Mouse (Mus musculus) intestine, postnatal 0 days (tissue): Measurements from ENCODE around the gene Qtrt1. TPM values are rescaled to one million over a fixed set of nuclear protein-coding genes. Genes with fewer than 3 reads are reported as not detected.

Experiments used
- ATAC-seq: fragments of 200-750 bp; cut with Nextera tagmentation; 2 replicates; pipeline ENCODE4 v1.8.0; 2017; ENCODE audit warnings: mild to moderate bottlenecking, moderate TSS enrichment, moderate library complexity
- H3K27ac ChIP-seq: fragments of 300-500 bp; sonication (generic); 2 replicates; pipeline ENCODE4 v1.5.1; 2014; ENCODE audit warnings: mild to moderate bottlenecking, low read depth, low read length, moderate library complexity
- H3K27me3 ChIP-seq: fragments of 300-500 bp; sonication (generic); replicated peaks from 2 replicates; pipeline ENCODE4 v1.6.1; 2014; ENCODE audit warnings: low read length, mixed read lengths; ENCODE audit not compliant: control insufficient read depth, insufficient read depth
- H3K36me3 ChIP-seq: fragments of 300-500 bp; sonication (generic); 2 replicates; pipeline ENCODE4 v1.6.1; 2014; ENCODE audit warnings: mild to moderate bottlenecking, moderate library complexity; ENCODE audit not compliant: control insufficient read depth, insufficient read depth
- H3K4me1 ChIP-seq: fragments of 300-500 bp; sonication (generic); replicated peaks from 2 replicates; pipeline ENCODE4 v1.6.1; 2014; ENCODE audit warnings: antibody characterized with exemption, low read length, mixed read lengths; ENCODE audit not compliant: control insufficient read depth, insufficient read depth
- H3K4me2 ChIP-seq: fragments of 300-500 bp; sonication (generic); replicated peaks from 2 replicates; pipeline ENCODE4 v1.6.1; 2014; ENCODE audit warnings: low read depth, mild to moderate bottlenecking, moderate library complexity
- H3K4me3 ChIP-seq: fragments of 300-500 bp; sonication (generic); 2 replicates; pipeline ENCODE4 v1.5.1; 2014; ENCODE audit warnings: low read depth, low read length
- H3K9ac ChIP-seq: fragments of 300-500 bp; sonication (generic); 2 replicates; pipeline ENCODE4 v1.6.1; 2014; ENCODE audit warnings: mild to moderate bottlenecking, low read depth, low read length
- H3K9me3 ChIP-seq: fragments of 300-500 bp; sonication (generic); 2 replicates; pipeline ENCODE4 v1.6.1; 2016; ENCODE audit warnings: mixed run types; ENCODE audit not compliant: control insufficient read depth
- CTCF ChIP-seq: sonication (generic); IDR thresholded peaks from 2 replicates; pipeline ENCODE4 v1.5.1; 2016; ENCODE audit warnings: low read depth, mild to moderate bottlenecking, control low read depth, antibody characterized with exemption, moderate library complexity
- WGBS: fragments of 180-500 bp; shearing (Covaris S2); extraction: QIAGEN DNeasy Blood & Tissue Kit; methylation state at CpG from one replicate; pipeline ENCODE4 v1.1.7; 2014; 5-methylcytosine and 5-hydroxymethylcytosine counted together
- polyA plus RNA-seq: library from polyadenylated mRNA; unstranded; fragments of >200 nt; fragmentation: Nextera tagmentation; extraction: Ambion mirVana; gene quantifications from 2 replicates; pipeline ENCODE4 v1.2.1, GENCODE M21; 2015

The Qtrt1 gene
- polyA plus RNA-seq, 1 experiment from 2014 or later, result 16.9 TPM

DNA sequence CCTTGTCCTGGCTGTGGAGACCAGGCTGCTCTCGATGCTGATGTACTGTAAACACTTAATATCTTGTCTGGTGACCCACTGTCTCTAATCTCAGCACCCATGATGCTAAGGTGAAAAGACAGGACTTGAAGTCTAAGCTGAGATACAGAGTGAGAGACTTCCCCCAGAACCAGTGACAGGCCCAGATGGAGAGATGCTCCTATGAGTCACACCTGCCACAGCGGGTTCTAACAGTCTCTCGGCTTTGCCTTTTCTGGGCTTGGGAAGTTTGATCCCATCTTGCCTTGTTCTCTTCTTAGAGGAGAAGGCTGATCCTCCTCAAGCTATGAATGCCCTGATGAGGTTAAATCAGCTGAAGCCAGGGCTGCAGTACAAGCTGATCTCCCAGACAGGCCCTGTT lies 14.5 kb upstream of the Qtrt1 start:
- TF ChIP-seq CTCF, result no peak
- H3K9me3 ChIP-seq, result no peaks in the 10 kb centered on the region
- 89% methylated on average over 3 of the region's 3 CpGs for WGBS
- no peaks in the 10 kb centered on the region for H3K27me3 ChIP-seq
- H3K4me3 ChIP-seq, result no peak overlapping the region
- no peak for ATAC-seq
- H3K36me3 ChIP-seq, result peaks cover 80% of the 10 kb centered on the region
- no peaks in the 10 kb centered on the region for H3K4me1 ChIP-seq
- no peak overlapping the region for H3K4me2 ChIP-seq
- H3K27ac ChIP-seq, result no peak overlapping the region
- H3K9ac ChIP-seq, result no peak overlapping the region

DNA sequence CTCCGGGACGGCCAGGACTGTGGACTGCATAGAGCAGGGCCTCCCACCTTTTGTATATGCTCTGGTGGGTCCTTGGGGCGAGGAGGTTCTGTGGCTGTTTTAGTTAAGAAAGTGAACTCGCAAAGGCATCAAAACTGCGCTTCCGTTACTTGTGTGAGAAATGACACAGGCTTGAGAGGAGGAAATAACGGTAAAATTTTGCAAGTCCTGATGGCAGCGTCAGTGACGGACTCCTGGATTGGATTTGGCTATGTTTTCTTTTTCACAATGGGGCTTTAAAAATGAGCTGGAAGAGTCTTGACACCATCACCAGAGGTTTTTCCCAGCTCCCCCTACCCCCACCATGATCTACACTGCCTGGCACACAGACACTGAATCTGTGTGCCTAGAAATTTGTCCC lies 10.6 kb upstream of the Qtrt1 start:
- no peak overlapping the region for H3K27ac ChIP-seq
- no peak for TF ChIP-seq CTCF
- no peaks in the 10 kb centered on the region for H3K27me3 ChIP-seq
- H3K9me3 ChIP-seq, result no peaks in the 10 kb centered on the region
- H3K9ac ChIP-seq, result no peak overlapping the region
- WGBS, result 92% methylated on average over 9 of the region's 9 CpGs
- no peak overlapping the region for H3K4me2 ChIP-seq
- peaks cover 78% of the 10 kb centered on the region for H3K36me3 ChIP-seq
- ATAC-seq, result no peak
- no peak overlapping the region for H3K4me3 ChIP-seq
- no peaks in the 10 kb centered on the region for H3K4me1 ChIP-seq

DNA sequence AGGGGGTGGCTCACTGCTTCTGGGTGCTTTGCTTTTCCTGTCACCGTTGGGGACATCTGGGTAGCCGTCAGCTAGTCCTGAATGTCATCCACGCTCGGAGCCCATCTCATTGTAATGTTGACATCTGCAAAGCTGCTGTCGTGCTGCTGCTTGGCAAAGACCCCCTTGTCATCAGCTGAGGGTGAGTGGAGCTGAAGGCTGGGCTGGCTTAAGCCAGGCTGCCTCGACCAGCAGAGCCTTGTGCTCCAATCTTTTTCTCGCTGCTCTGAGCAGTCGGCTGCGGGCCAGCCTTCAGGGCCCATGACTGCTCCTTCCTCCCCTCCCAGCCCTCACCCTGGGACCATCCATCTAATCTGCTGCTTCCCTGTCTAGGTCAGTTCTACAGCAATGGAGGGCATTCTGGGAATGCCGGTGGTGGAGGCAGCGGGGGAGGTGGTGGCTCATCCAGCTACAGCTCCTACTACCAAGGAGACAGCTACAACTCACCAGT lies 8.8 kb upstream of the Qtrt1 start:
- WGBS, result 88% methylated on average over 11 of the region's 11 CpGs
- H3K36me3 ChIP-seq, result peaks cover 62% of the 10 kb centered on the region
- no peak for TF ChIP-seq CTCF

DNA sequence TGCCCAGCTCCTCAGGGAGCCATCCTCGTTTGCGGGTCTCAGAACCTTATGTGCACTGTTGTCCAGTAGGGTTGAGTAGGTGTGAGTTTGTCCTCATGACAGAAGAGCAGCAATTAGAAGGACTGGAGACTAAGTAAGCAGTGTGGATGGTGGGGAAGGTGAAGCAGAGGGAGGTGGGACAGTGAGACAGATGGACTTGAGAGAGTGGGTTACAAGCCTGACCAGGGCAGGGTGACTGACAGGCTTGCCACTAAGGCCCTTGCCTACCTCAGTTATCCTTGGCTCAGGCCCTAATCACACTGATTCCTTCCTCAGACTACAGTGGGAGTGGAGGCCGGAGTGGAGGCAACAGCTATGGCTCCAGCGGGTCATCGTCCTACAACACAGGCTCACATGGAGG lies 7.9 kb upstream of the Qtrt1 start:
- H3K27ac ChIP-seq, result no peak overlapping the region
- H3K4me3 ChIP-seq, result no peak overlapping the region
- H3K9me3 ChIP-seq, result no peaks in the 10 kb centered on the region
- H3K9ac ChIP-seq, result no peak overlapping the region
- no peak for TF ChIP-seq CTCF
- 88% methylated on average over 5 of the region's 5 CpGs for WGBS
- H3K4me2 ChIP-seq, result no peak overlapping the region
- no peak for ATAC-seq
- H3K4me1 ChIP-seq, result no peaks in the 10 kb centered on the region
- peaks cover 57% of the 10 kb centered on the region for H3K36me3 ChIP-seq
- no peaks in the 10 kb centered on the region for H3K27me3 ChIP-seq

More for the DNA sequence above, 8.8 kb upstream of the Qtrt1 start:
- no peak overlapping the region for H3K9ac ChIP-seq
- no peaks in the 10 kb centered on the region for H3K27me3 ChIP-seq
- no peaks in the 10 kb centered on the region for H3K9me3 ChIP-seq
- no peaks in the 10 kb centered on the region for H3K4me1 ChIP-seq
- no peak overlapping the region for H3K27ac ChIP-seq
- ATAC-seq, result no peak
- no peak overlapping the region for H3K4me2 ChIP-seq
- H3K4me3 ChIP-seq, result no peak overlapping the region

DNA sequence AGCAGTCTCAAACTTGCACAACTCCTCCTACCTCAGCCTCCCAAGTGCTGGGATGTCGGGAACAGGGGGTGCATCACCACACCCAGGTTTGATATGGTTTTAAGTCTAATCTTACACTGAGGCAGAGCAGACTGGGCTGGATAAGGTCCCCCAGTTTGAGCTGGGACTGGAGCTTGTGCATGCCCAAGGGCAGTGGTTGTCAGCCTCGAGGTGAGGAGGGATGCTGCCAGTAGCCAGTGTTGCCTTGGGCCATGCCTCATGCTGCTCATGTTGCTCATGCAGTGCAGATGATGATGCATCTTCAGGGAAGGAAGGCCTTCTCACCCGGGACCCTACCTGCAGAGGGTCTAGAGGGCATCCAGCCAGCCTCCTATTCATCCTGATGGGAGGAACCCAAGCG lies 6.1 kb upstream of the Qtrt1 start:
- H3K4me1 ChIP-seq, result no peaks in the 10 kb centered on the region
- H3K27me3 ChIP-seq, result no peaks in the 10 kb centered on the region
- 76% methylated on average over 4 of the region's 4 CpGs for WGBS
- no peak overlapping the region for H3K4me3 ChIP-seq
- peaks cover 39% of the 10 kb centered on the region for H3K36me3 ChIP-seq
- TF ChIP-seq CTCF, result no peak
- no peaks in the 10 kb centered on the region for H3K9me3 ChIP-seq
- no peak for ATAC-seq
- no peak overlapping the region for H3K9ac ChIP-seq
- H3K27ac ChIP-seq, result no peak overlapping the region
- H3K4me2 ChIP-seq, result no peak overlapping the region

DNA sequence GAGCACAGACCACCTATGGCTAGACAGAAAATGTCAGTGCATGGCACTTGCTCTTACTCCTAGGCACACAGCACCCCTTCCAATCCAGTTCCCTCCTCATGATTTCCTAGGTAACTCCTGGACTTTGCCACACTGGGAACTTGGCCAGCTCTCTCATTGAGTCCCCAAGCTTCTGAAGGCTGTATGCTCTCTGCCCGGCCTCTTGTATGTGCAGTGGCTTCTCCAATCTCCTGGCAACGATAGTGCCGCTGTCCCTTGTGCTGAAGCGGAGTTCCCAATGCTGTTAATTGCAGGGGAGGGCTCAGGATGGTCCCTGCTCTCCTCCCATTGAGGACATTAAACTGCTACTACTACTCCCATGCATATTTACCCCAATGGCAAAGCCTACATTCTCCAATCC lies 3.7 kb upstream of the Qtrt1 start:
- no peaks in the 10 kb centered on the region for H3K27me3 ChIP-seq
- TF ChIP-seq CTCF, result no peak
- H3K4me1 ChIP-seq, result no peaks in the 10 kb centered on the region
- 0 out of 2 replicates have a peak, but pooled peaks have one; percentile 18 for ATAC-seq
- H3K9me3 ChIP-seq, result no peaks in the 10 kb centered on the region
- no peak overlapping the region for H3K4me3 ChIP-seq
- 14% methylated on average over 4 of the region's 4 CpGs for WGBS
- H3K36me3 ChIP-seq, result peaks cover 30% of the 10 kb centered on the region
- H3K9ac ChIP-seq, result no peak overlapping the region
- no peak overlapping the region for H3K4me2 ChIP-seq
- no peak overlapping the region for H3K27ac ChIP-seq

DNA sequence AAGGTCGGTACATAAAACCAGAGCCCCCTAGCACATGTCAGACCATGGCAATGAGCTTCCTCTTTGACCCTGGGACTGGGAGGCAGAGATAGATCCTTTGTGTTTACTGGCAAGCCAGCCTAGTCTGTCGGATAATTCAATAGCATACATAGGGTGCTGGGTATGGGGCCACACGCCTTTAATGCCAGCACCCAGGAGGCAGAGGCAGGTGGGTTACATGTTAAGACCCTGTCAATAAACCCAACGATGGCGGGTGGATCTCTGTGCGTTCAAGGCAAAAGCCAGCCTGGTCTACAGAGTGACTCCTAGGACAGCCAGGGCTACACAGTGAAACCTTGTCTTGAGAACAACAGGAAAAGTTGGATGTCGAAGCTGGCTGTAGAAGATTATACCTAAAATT lies 3.0 kb upstream of the Qtrt1 start:
- no peak for ATAC-seq
- no peaks in the 10 kb centered on the region for H3K9me3 ChIP-seq
- TF ChIP-seq CTCF, result no peak
- H3K36me3 ChIP-seq, result peaks cover 24% of the 10 kb centered on the region
- no peaks in the 10 kb centered on the region for H3K4me1 ChIP-seq
- H3K9ac ChIP-seq, result no peak overlapping the region
- no peaks in the 10 kb centered on the region for H3K27me3 ChIP-seq
- no peak overlapping the region for H3K27ac ChIP-seq
- WGBS, result 74% methylated on average over 7 of the region's 7 CpGs
- no peak overlapping the region for H3K4me3 ChIP-seq
- H3K4me2 ChIP-seq, result no peak overlapping the region
